Mouse (Mus musculus) R1 (cell line): ENCODE data around the gene Hes7.

Experiments used
- DNase-seq: peaks from one replicate; pipeline ENCODE4 v3.0.0-alpha.2; 2018; ENCODE audit warnings: low read depth, low spot score

Hes7 gene

DNA sequence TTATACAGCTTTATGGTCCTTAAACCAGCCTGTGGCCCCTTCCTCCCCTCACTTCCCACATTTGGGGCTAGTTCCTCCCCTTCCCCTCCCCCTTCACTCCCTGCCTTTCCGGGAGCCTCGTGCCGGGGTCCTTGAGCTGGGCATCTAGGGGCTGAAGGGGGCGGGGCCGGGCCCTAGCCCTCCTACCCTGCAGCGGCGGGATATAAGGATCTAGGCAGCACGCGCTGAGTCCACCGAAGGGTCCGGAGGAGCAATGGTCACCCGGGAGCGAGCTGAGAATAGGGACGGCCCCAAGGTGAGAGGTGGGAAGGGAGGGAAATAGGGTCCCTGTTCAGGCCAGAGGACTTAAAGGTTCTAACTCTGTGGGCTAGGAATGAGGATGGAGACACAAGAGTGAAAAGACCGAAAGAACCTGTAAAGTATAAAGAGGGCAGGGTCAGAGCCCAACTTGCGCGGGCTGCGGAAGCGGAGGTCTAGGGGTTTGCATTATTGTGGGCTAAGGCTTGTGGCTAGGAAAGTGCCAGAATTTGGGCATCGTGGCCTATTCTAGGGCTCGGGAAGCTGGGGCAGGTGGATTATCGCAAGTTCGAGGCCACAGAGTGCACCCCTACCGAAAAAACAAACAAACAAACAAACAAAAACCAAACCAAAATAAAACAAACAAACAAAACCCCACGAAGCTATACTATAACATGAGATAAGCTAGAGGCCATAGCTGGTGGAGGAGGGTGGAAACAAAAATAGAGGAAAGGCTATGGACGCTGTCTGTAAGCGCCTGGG lies at the start of gene Hes7:
Gene Hes7, plus strand, starts transcription at position 184 of the 780 bp plus-strand sequence.
- peak; percentile 27 for DNase-seq

DNA sequence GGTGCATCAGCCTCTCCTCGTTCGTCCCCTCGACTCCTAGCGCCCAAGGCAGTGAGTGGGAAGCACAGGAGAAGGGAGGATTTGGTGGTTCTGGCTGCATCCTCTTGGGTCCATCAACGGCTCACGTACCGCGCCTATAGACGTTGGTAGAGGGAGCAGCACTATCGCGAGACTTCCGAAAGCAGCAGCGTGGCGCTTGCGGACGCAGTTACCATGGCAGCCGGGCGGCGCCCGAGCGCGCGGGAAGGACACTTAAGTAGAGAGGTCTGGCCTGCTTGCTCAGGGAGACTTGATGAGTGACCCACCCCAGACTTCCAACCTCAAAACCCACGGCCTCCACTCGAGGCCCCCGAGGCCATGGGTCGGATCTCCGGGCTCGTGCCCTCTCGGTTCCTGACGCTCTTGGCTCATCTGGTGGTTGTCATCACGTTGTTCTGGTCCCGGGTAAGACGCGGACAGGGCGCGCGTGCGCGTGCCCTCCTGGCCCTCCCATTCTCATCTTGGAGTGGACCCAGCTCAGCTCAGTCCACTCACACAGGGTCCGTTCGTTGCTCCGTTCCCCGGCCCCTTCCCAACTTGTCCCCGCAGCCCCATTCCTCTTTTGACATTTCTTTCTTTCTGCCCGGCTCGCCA lies 49.5 kb upstream of the Hes7 start, which contains the start of gene Tmem107:
Gene Tmem107, plus strand, starts transcription at position 217 of the 633 bp plus-strand sequence.
- peak; percentile 96 for DNase-seq

DNA sequence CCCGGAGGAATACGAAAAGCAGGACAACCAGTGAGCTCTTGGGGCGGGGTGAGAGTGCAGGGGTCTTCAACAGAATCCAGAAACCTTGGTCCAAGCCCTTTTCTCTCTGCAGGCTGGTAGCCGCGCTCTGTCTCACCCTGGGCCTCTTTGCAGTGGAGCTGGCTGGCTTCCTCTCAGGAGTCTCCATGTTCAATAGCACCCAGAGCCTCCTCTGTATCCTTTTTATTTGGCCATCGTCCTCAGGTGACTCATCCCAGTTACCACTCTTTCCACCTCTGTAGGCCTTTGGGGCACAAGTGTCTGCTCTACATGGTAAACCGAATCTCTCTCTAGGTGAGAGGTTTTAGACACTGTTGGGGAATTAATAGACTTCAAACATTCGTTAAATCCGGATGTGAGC lies 48.9 kb upstream of the Hes7 start:
- no peak for DNase-seq

DNA sequence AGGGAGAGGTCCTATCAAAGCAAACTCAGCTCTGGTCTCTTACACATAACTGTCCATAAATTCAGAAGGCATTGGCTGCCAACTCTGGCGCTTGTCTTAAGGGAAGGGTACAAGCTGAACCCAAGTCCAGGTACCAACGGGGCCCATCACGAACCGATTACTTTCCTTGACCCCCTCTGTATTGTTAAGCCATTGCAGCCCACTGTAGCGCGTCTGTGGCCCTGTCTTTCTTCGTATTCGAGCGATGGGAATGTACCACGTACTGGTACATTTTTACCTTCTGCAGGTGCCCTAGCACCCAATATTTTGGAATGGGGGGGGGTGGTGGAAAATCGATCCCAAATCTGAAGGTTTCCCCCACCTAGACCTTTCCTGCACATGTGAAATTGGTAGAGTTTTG lies 48.0 kb upstream of the Hes7 start:
- no peak for DNase-seq

DNA sequence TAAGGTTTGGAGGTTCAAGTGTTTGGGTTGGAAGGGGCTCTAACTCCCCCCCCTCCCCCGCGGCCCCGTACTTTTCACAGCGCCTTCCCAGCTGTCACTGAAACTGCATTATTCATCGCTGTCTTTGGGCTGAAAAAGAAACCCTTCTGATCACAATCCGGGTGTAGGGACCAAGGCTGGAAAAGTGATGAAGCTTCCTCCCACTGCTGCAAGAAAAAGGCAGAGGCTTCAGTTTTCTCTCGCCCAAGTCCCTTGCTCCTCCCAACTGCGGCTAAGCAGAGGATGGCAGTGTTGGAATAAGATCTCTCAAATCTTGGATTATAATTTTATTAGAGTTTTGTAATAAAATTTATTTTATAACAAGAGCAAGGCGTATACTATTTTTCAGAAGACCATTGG lies 47.5 kb upstream of the Hes7 start:
- no peak for DNase-seq

DNA sequence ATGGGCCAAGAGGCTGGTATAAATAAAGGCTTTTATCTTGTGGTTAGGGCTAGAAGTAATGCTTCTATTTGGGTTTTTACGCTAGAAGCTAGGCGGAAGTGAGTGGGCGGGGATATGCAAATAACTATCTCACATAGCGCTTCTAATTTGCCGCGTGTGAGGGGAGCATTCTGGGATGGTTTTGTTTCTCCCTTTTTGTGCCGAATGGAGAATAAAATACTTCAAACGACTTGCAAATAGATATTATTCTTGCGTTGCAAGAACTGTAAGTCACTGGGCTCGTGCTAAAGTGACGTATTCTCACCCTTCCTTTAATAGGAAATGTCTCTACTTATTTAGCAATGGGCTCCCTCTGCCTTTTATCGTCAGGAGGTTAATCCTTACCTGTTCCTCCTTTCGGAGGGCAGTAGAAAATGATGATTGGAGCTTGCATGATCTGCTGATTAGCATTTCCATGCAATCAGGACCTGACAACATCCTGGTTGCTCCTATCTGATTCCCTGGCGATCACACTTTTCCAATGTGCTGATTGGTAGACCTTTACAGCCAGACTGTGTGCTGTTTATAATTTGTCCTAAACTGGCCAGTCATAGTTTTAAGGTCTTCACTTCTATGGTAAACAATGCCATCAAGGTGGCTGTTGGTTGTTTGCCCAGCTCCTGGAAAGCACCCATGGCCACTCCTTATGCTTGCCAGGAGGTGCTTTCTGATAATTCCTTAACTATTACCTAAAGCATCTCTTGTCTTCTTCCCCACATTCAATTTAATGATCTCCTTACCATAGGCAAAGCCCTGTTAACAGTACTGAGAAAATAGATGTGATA lies 46.9 kb upstream of the Hes7 start:
- DNase-seq: peak; percentile 99

DNA sequence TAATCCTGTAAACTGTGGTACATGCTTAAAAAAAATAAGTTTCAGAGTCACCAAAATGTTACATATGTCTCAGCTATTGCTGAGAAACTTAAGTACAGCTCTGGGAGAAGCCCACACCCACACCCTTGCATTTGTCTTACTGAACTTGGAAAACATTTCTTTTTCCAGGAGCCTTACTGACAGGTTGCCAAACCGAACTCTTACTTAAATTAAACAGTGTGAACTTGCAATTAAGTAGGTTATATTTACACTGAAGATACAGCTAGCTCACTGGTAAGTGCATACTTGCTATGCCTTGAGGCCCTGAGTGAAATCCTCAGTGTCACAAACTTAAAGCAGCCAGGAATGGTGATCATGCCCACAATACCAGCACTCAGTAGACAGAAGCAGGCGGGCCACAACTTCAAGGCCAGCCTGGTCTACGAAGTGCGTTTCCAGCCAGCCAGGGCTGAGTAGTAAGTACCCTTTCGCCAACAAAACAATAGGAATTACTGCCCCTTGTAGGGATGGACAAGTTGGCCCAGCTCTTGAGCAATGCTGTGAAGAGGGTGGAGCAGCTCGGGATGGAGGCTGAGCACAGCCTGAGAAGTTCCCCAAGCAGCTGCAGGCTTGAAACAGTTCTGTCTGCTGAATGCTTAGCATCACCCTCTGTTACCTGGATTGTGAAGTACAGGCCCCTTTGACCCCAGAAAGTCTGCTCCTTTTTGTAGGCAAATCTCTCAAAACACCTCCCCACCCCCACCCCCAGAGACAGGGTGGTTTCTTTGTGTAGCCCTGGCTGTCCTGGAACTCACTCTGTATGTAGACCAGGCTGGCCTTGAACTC lies 46.0 kb upstream of the Hes7 start:
- DNase-seq: no peak

DNA sequence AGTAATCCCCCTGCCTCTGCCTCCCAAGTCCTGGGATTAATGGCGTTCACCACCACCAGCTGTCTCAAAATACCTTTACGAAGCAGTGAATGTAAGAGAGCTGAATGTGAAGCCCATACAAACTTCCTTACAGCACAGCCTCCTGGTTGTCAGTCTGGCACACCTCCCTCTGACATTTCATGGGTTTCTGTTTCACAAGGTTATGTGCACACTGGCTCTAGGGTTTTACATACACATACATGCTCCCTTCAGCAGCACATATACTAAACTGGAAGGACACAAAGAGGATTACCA lies 45.5 kb upstream of the Hes7 start:
- no peak for DNase-seq

DNA sequence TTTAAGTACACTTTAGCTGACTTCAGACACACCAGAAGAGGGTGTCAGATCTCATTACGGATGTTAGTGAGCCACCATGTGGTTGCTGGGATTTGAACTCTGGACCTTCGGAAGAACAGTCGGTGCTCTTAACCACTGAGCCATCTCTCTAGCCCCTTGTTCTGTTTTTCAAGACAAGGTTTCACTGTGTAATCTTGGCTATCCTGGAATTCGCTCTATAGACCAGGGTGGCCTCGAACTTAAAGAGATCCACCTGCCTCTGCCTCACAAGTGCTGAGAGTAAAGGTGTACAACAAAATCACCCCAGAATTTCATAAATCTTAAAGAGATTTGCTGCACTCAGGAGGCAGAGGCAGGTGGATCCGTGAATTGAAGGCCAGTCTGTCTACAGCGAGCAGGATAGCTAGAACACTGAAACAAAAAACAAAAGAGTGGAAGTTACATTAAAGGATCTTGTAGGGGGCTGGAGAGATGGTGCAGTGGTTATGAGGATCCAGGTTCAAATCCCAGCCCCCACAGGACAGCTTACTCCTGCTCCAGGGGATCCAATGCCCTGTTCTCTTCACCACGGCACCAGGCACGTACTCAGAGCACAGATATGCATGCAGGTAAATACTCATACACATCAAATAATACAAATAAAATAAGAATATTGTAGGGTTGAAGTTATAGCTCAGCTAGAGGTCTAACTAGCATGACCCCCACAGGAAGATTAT lies 44.3 kb upstream of the Hes7 start:
- DNase-seq: peak; percentile 89

DNA sequence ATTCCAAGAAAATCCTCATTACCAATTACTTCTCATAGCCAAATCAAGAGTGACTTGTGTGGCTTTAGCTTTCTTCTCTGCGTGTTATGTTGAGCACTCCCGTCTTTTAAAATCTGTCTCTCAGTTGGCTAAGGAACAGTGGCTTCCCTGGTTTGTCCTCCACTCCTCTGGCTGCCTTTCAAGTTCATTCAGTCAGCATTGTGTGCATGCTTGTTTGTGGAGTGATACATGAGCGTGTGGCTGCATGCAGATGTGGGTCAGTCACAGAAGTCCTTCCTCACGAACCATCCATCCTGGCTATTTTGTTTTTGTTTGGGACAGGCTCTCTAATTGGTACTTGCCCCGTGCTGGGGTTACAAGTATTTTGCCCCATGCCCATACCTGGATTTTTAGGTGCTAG lies 43.6 kb upstream of the Hes7 start:
- DNase-seq: no peak

DNA sequence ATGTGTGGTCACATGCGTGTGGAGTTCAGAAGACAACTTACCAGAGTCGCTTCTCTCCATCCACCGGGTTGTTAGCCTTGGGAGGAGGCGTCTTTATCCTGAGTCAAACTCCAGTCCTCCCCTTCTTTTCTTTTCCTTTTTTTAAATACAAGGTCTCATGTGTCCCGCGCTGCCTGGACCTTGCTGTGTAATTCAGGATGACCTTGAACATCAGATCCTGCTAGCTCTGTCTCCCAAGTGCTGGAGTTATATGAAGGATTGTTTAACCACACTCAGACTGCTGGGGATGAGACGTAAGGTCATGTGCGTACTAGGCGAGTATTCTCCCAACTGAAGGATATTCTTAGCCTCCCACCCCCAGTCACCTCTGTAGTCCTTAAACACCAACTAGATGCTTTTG lies 42.9 kb upstream of the Hes7 start:
- DNase-seq: no peak

DNA sequence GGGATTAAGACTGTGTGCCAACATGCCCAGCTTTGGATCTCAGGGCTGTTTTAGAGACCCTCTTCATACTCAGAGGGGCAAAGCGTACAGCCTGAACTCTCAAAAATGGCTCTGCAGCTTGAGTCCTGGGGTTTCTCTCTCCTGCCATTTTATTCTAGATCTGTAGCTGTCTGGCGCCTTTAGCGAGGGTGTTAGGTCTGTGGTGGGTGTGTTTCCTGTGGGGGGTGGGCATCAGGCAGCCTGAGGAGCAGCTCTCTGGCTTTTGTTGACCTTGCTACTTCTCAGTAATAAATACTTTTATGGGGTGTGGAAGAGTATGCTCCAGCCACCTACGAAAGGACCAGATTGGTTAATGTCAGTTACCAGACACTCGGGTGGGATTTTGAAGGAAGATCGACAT lies 42.2 kb upstream of the Hes7 start:
- DNase-seq: no peak

DNA sequence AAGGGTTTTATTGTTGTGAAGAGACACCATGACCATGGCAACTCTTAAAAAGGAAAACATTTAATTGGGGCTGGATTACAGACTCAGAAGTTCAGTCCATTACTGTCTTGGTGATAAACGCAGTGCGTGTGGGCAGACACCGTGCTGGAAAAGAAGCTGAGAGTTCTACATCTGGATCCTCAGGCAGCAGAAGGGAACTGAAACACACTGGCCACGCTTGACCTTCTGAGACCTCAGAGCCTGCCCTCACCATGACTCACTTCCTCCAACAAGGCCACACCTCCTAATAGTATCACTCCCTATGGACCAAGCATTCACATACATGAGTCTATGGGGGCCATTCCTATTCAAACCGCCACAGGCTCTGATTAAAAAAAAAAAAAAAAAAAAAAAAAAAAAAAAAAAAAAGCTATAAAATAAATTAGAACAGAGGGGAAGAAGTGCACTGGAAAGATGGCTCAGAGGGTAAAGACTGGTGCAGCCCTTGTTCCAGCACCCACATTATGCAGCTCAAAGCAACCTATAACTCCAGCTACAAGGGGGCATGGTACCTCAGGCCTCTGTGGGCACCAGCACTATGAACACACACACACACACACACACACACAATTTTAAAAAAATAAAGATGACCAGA lies 41.3 kb upstream of the Hes7 start:
- no peak for DNase-seq

DNA sequence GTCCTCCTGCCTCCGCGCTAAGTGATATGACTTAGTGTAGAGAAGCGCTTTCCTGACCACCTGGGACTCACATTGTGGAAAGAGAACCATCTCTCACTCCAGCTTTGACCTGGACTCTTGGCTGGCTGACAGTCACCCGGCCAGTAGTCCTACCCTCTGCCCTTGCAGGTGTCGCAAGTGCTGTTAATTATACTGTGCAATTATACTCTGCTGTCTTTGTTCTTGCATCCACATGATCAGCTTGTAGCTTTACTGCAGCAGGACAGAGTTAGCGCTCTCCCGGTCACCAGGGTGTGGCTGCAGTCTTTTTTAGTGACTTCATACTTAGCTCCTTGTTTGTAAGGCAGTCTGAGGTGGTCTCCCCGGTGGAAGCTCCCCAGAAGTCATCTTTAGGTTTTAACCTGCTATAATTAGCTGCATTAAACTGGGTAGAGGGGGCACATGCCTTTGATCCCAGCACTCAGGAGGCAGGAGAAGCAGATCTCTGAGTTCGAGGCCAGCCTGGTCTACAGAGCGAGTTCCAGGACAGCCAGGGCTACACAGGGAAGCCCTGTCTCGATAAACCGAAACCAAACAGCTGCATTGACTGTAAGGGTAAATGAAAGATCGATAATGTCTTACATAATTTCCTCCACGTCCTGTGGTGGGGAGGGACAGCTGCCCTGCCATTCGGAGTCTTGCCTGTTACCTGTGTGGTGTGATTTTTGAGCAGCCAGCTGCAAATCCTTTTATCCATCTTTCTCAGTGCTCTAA lies 39.9 kb upstream of the Hes7 start:
- DNase-seq: no peak

DNA sequence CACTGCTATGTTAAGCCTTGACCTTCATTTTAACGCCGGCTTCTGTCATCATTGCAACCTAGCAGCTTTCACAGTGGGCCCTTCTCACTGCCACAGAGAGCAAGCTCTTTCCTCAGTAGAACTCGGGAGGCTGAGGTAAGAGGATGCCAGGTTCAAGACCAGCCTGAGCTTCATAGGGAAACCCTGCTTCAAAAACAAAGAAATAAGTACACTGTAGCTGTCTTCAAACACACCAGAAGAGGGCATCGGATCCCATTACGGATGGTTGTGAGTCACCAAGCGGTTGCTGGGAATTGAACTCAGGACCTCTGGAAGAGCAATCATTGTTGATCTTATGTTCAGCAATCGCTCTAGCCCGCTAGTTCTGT lies 39.4 kb upstream of the Hes7 start:
- peak; percentile 65 for DNase-seq

DNA sequence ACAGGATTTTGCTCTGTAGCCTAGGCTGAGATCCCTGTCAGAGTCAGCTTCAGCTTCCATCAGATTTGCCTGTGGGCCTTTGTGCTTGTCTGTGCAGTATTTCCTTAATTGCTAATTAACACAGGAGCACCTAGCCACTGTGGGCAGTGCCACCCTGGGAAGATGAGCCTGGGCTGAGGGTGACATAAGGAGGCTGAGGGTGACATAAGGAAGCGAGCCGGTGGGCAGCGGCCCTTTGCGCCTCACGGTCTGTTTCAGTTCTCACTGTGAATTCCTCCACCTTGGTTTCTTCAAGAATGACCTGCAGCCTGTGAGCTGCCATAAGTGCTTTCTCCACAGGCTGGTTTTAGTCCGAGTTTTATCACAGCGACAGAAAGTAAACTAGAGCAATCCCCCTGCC lies 38.6 kb upstream of the Hes7 start:
- no peak for DNase-seq

DNA sequence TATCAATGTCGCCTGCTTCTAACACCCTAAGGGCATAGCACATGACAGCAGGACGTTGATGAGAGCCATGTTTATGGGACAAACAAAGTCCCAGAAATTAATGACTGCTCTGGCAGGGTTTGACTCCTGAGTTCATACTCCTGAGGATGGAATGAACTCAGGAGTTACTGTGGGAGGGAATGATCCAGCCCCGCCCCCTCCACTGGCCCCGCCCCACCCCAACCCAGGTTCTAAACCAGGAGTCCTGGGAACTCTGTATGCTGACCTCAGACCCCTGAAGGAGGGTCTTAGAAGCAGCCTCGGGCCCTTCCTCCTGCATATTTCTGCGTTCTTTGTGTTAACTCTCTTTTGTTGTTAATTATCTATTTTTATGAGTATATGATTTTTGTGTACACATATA lies 34.6 kb upstream of the Hes7 start:
- peak; percentile 58 for DNase-seq

DNA sequence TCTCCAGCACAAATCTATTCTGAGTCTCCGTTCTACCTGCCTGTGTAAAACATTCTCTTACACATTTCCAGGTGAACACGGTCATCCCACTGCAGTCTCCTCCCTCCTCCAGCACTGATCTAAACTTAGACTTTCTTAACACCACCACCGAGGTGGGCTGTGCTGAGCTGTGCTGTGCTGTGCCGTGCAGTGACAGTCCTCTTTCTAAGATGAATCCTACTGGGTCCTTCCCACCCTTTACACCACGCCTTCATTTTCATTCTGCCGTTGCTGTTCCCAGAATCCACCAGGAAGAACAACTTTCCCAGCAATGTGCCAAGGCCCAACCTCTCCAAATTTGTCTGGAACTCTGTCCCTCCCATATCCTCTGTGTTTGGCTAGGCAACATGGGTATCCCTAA lies 33.8 kb upstream of the Hes7 start:
- DNase-seq: no peak

DNA sequence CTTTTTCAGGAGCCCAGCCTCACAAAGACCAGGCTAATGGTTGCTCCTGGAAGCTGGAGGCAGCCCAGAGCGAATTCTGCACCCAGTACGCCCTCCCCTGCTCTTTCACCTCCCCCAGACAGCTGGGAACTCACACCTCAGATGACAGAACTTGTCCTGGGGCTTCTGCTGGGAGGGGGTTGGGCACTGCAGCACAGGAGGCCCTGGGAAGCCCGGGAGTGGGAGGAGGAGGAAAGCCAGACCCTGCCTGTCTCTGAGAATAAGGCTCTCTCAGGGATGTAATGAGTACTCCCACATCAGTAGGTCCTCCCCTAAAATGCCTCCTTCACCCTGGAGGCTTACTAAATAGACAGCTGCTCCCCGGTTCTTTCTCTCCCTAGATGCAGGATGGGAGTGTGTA lies 33.1 kb upstream of the Hes7 start:
- no peak for DNase-seq

DNA sequence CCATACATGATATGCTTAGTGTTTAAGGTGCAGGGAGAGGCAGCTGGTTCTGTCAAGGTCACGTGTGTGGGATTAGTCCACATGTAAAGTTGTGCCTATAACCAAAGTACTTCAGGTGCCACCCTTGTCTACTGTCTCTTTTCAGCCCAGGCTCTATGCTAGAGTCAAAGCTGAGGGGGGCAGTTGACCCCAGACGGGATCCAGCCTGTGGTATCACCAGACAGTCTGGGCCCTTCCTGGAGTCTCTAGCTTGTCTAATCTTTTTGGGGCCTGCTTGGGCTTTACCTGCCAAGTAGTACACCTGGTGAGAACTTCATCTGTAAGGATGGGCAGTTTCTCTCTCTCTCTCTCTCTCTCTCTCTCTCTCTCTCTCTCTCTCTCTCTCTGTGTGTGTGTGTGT lies 32.6 kb upstream of the Hes7 start:
- DNase-seq: no peak
